Mouse (Mus musculus): ENCODE measurements around the gene Gm6525. TPM values are rescaled to one million over a fixed set of nuclear protein-coding genes. Genes with fewer than 3 reads are reported as not detected.

The Gm6525 gene
- polyA plus RNA-seq, 1 experiment = not detected

DNA sequence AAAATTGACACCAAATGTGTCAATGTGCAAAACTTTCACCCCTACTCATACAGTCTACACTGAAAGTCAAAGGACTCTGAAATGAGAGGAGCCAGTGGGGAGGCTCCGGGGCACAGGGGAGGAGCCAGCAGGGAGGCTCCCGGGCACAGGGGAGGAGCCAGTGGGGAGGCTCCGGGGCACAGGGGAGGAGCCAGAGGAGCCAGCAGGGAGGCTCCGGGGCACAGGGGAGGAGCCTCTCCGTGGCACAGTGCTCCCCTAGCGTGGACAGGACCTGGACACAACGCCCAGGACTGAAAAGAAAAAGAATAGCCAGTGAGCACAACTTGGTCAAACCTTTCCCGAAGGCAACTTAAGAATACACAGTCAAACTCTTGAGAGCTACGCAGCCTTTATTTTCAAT, 38.5 kb upstream of the Gm6525 start:
- no peak for DNase-seq
- H3K27me3 ChIP-seq (ENCODE audit: control insufficient read depth, insufficient read depth, low read length) = no peaks in the 10 kb centered on the region
- no peak for TF ChIP-seq CTCF (IDR thresholded peaks at IDR 0.05; ENCODE audit: borderline replicate concordance, insufficient read depth, low read depth, low read length)
- no peak for TF ChIP-seq POLR2A (IDR thresholded peaks at IDR 0.05; ENCODE audit: borderline replicate concordance, insufficient read depth, low read length)
- H3K27ac ChIP-seq (ENCODE audit: insufficient read depth, low read length) = no peak overlapping the region
- H3K4me1 ChIP-seq (ENCODE audit: control insufficient read depth, insufficient read depth, low read length) = no peaks in the 10 kb centered on the region
- no peak overlapping the region for H3K4me3 ChIP-seq (replicated peaks; ENCODE audit: insufficient read depth, low read depth, low read length)
- WGBS = 39% methylated on average over 9 of the region's 9 CpGs

DNA sequence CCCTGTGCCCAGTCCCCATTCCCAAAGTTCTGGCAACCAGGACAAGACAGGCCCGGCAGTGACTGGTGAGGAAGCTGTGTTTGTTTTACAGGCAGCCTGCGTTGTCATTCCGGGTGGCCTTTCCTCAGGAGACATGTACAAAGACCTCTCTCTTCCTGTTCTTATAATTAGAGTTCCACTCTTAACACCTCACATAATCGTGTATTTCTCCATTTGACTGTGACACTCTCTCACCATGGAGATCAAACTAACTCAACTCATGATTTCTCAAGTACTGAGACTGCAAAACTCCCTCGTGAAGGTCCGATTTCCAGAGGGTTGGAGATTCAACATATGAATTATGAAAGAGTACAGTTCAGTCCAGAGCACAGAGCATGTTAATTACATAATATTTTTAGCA, 38.0 kb upstream of the Gm6525 start:
- H3K4me3 ChIP-seq (replicated peaks; ENCODE audit: insufficient read depth, low read depth, low read length) = no peak overlapping the region
- H3K27me3 ChIP-seq (ENCODE audit: control insufficient read depth, insufficient read depth, low read length) = no peaks in the 10 kb centered on the region
- WGBS = 68% methylated on average over 6 of the region's 6 CpGs
- TF ChIP-seq POLR2A (IDR thresholded peaks at IDR 0.05; ENCODE audit: borderline replicate concordance, insufficient read depth, low read length) = no peak
- no peak for TF ChIP-seq CTCF (IDR thresholded peaks at IDR 0.05; ENCODE audit: borderline replicate concordance, insufficient read depth, low read depth, low read length)
- DNase-seq = no peak
- H3K4me1 ChIP-seq (ENCODE audit: control insufficient read depth, insufficient read depth, low read length) = no peaks in the 10 kb centered on the region
- H3K27ac ChIP-seq (ENCODE audit: insufficient read depth, low read length) = no peak overlapping the region

DNA sequence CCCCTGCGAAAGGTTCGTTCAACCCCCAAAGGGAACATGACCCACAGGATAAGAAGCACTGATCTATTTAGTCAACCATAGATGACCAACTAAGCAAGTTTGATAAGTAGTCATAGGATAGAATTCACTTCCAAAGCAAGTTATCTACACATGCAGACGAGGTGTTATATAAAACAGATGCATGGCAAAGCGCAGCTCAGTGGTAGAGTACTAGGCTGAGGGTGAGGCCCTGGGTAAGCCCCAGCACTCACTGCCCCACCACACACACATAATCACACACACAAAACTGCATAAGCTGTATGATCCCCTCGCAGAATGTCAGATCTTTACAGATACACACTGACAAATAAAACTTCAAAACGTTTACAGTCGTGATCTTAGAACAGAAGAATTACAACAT, 37.4 kb upstream of the Gm6525 start:
- H3K4me1 ChIP-seq (ENCODE audit: control insufficient read depth, insufficient read depth, low read length) = no peaks in the 10 kb centered on the region
- 91% methylated on average over 7 of the region's 7 CpGs for WGBS
- H3K27ac ChIP-seq (ENCODE audit: insufficient read depth, low read length) = no peak overlapping the region
- no peak for DNase-seq
- no peaks in the 10 kb centered on the region for H3K27me3 ChIP-seq (ENCODE audit: control insufficient read depth, insufficient read depth, low read length)
- H3K4me3 ChIP-seq (replicated peaks; ENCODE audit: insufficient read depth, low read depth, low read length) = no peak overlapping the region
- TF ChIP-seq POLR2A (IDR thresholded peaks at IDR 0.05; ENCODE audit: borderline replicate concordance, insufficient read depth, low read length) (no peak), CTCF (IDR thresholded peaks at IDR 0.05; ENCODE audit: borderline replicate concordance, insufficient read depth, low read depth, low read length) (no peak)

DNA sequence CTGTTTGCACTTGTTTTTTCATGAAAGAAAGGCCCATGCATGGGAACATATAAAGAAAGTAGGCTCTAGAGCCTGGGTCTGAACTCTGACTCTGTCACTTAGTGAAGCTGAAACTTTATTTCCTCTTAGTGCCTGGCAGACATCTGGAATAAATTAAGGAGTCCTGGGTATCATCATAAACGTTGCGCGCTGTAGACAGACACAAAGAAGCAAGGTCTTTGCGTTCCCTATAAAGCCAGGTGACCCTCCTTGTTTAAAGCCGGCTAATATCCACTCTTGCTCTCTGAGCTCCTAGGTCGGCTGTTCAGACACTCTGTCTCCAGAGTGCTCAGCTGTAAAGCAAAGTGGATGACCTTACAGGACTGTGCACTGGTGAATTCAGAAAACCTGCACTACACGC, 33.0 kb upstream of the Gm6525 start:
- no peak for TF ChIP-seq POLR2A (IDR thresholded peaks at IDR 0.05; ENCODE audit: borderline replicate concordance, insufficient read depth, low read length)
- TF ChIP-seq CTCF (IDR thresholded peaks at IDR 0.05; ENCODE audit: borderline replicate concordance, insufficient read depth, low read depth, low read length) = no peak
- no peak for DNase-seq
- Histone ChIP-seq H3K27me3 (ENCODE audit: control insufficient read depth, insufficient read depth, low read length) (no peaks in the 10 kb centered on the region), H3K27ac (ENCODE audit: insufficient read depth, low read length) (no peak overlapping the region), H3K4me3 (replicated peaks; ENCODE audit: insufficient read depth, low read depth, low read length) (no peak overlapping the region), H3K4me1 (ENCODE audit: control insufficient read depth, insufficient read depth, low read length) (no peaks in the 10 kb centered on the region)
- WGBS = 87% methylated on average over 7 of the region's 7 CpGs

DNA sequence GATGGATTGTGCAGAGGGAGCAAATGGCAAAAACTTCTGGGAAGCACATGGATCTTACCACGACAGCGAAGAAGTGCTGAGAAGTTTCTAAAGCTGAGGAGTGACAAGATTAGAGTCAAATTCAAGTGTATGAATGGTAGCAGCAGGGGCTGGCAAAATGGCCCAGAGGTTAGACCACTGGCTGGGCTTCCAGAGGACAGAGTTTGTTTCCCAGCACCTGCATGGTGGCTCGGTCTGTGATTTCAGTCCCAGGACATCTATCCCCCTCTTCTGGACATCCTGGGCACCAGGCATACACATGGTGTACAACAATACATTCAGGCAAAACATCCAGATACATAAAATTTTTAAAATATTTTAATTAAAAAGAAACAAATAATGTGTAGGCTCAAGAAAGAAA, 24.1 kb upstream of the Gm6525 start:
- Histone ChIP-seq H3K4me3 (replicated peaks; ENCODE audit: insufficient read depth, low read depth, low read length) (no peak overlapping the region), H3K27me3 (ENCODE audit: control insufficient read depth, insufficient read depth, low read length) (no peaks in the 10 kb centered on the region), H3K4me1 (ENCODE audit: control insufficient read depth, insufficient read depth, low read length) (no peaks in the 10 kb centered on the region), H3K27ac (ENCODE audit: insufficient read depth, low read length) (no peak overlapping the region)
- DNase-seq = no peak
- TF ChIP-seq CTCF (IDR thresholded peaks at IDR 0.05; ENCODE audit: borderline replicate concordance, insufficient read depth, low read depth, low read length) = no peak
- 94% methylated on average over 3 of the region's 3 CpGs for WGBS

DNA sequence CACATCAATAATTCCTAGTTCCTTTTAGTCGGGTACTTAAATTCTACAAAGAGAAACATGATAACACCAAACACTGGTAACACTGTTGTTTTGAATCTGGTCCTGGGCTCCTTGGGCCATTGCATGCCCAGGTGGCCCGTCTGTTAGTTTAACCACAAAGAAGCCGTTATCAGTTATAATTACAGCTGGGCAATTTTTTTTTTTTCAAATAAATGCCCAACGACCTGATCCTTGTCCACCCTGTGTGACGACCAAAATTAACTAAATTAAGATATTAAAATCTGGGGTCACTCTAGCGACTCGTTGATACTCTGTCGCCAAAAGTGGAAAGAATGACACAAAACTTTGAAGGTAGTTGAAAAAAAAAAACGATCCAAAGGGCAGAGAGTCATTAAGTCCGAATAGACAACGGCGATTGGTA, 19.2 kb upstream of the Gm6525 start:
- no peak overlapping the region for H3K27ac ChIP-seq (ENCODE audit: insufficient read depth, low read length)
- no peak for TF ChIP-seq CTCF (IDR thresholded peaks at IDR 0.05; ENCODE audit: borderline replicate concordance, insufficient read depth, low read depth, low read length)
- H3K4me3 ChIP-seq (replicated peaks; ENCODE audit: insufficient read depth, low read depth, low read length) = no peak overlapping the region
- 18% methylated on average over 12 of the region's 12 CpGs for WGBS
- no peaks in the 10 kb centered on the region for H3K4me1 ChIP-seq (ENCODE audit: control insufficient read depth, insufficient read depth, low read length)
- no peak for DNase-seq
- H3K27me3 ChIP-seq (ENCODE audit: control insufficient read depth, insufficient read depth, low read length) = no peaks in the 10 kb centered on the region

DNA sequence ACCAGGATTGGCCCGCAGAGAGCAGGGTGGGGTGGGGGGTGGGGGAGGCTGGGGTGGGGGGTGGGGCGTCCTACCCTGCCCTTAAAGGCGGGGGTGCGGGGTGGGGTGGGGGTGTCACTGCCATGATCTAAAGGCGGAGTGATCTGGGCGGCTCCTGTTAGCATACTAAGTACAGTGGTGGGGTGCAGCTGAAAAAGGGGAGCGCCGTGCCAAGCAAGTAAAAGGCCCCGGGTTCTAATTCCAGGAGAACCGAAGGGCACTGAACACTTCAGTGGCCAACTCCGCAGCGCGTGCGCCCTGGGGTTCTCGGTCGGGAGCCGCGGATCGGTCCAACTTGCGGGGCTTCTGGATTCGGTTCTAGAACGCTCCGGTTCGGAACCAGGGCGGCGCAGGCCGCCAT, 18.8 kb upstream of the Gm6525 start:
- H3K4me1 ChIP-seq (ENCODE audit: control insufficient read depth, insufficient read depth, low read length) = no peaks in the 10 kb centered on the region
- no peak for DNase-seq
- under 1% methylated on average over 27 of the region's 27 CpGs for WGBS
- no peaks in the 10 kb centered on the region for H3K27me3 ChIP-seq (ENCODE audit: control insufficient read depth, insufficient read depth, low read length)
- peak overlapping the region; percentile 60 for H3K4me3 ChIP-seq (replicated peaks; ENCODE audit: insufficient read depth, low read depth, low read length)
- no peak for TF ChIP-seq CTCF (IDR thresholded peaks at IDR 0.05; ENCODE audit: borderline replicate concordance, insufficient read depth, low read depth, low read length)
- TF ChIP-seq POLR2A (IDR thresholded peaks at IDR 0.05; ENCODE audit: borderline replicate concordance, insufficient read depth, low read length) = no peak
- H3K27ac ChIP-seq (ENCODE audit: insufficient read depth, low read length) = no peak overlapping the region

DNA sequence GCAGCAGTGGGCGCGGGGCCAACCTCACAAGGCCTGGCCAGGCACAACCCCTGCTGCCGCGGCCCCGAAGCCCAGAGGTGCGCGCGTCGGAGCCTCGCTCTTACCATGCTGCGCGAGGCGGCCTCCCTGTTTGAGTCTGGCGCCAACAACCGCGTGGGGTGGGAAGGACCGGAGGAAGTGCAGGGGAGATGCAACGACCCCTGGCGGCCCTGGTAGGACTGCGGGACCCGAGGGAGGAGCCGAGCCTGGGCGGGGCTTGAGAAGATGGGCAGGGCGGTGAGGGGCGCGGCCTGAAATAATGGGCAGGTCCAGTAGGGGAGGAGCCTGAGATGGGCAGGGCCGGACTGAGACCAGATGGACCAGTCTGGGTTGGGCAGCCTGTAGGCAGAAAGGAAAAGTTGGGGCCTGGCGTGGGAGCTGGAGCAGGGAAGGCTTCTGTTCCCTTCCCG, 18.3 kb upstream of the Gm6525 start, which contains the start of gene Mnd1:
Mnd1 (minus strand) TSS at position 229 of the 449 bp plus-strand sequence.
- Histone ChIP-seq H3K4me1 (ENCODE audit: control insufficient read depth, insufficient read depth, low read length) (no peaks in the 10 kb centered on the region), H3K4me3 (replicated peaks; ENCODE audit: insufficient read depth, low read depth, low read length) (peak within 1 kb of the TSS; percentile 60), H3K27me3 (ENCODE audit: control insufficient read depth, insufficient read depth, low read length) (no peaks in the 10 kb centered on the region), H3K27ac (ENCODE audit: insufficient read depth, low read length) (no peak within 1 kb of the TSS)
- TF ChIP-seq CTCF (IDR thresholded peaks at IDR 0.05; ENCODE audit: borderline replicate concordance, insufficient read depth, low read depth, low read length) (peak; percentile 70), POLR2A (IDR thresholded peaks at IDR 0.05; ENCODE audit: borderline replicate concordance, insufficient read depth, low read length) (no peak)
- DNase-seq = peak; percentile 93 to 96
- under 1% methylated on average over 29 of the region's 29 CpGs for WGBS

All from cerebellum, adult 2 months (tissue).